Comparison of ENCODE assay signal across 9 mouse cellular contexts in the genomic region with DNA sequence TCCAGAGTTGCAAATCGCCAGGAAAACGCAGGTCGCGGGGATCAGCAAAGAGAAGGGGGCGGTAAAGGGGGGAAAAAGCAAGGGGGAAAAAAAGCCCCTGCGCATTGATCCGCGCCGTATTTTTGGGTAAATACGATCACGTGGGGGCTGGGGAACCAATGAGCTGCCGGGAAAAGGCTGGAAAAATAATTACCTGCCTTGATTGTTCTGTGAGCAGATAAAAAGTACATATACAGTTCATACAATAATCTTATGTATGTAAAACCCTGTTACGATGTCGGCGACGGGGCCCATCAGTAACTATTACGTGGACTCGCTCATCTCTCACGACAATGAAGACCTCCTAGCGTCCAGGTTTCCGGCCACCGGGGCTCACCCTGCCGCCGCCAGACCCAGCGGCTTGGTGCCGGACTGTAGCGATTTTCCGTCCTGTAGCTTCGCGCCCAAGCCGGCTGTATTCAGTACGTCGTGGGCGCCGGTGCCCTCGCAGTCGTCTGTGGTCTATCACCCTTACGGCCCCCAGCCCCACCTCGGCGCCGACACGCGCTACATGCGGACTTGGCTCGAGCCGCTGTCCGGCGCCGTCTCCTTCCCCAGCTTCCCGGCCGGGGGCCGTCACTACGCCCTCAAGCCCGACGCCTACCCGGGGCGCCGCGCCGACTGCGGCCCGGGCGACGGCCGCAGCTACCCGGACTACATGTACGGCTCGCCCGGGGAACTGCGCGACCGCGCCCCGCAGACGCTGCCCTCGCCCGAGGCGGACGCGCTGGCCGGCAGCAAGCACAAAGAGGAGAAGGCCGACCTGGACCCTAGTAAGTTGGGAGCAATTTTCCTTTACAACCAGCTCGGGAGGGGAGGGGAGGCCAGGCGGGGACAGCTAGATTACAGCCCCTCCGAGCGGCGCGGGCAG. TPM values are rescaled to one million over a fixed set of nuclear protein-coding genes. Genes with fewer than 3 reads are reported as not detected.
DNase-seq lines count a peak whose midpoint lies in the region; ATAC-seq and TF ChIP-seq lines count a peak whose summit lies in the region.
"Had no signal": no experiment of that assay in that cellular context is flagged by ENCODE, and none has a peak within 500 bp of the region (broad histone marks: within the 10 kb centered on the region; RNA-seq: fewer than 3 reads in every experiment).

No protein-coding gene starts in this region.

- H3K4me2 ChIP-seq in embryonic facial prominence, embryonic 12.5 days (replicated peaks): peak overlapping the region; percentile 11
- H3K4me2 ChIP-seq in midbrain, embryonic 13.5 days (replicated peaks): peak overlapping the region; percentile 45

- no peak overlapping the region for H3K9ac ChIP-seq in liver, adult 2 months (ENCODE audit: low read depth, low read length)
- H3K9ac ChIP-seq in embryonic facial prominence, embryonic 12.5 days: no peak overlapping the region
- no peak overlapping the region for H3K9ac ChIP-seq in midbrain, embryonic 13.5 days (replicated peaks)

- no peak for DNase-seq in liver, adult 2 months (ENCODE audit: extremely low read depth, low read depth, low spot score)
- no peak for DNase-seq in liver
- peak; percentile 42 for DNase-seq in induced T-regulatory cell, adult 2 months (ENCODE audit: low read depth)
- DNase-seq in cerebellum, adult 9-10 months: no peak
- no peak for DNase-seq in cerebellum, adult 11 months
- no peak for DNase-seq in spleen, postnatal 4 days (ENCODE audit: low spot score in 2 of 2)

- no peaks in the 10 kb centered on the region for H3K36me3 ChIP-seq in liver, adult 2 months (ENCODE audit: control insufficient read depth, insufficient read depth, low read length)
- H3K36me3 ChIP-seq in embryonic facial prominence, embryonic 12.5 days: no peaks in the 10 kb centered on the region
- no peaks in the 10 kb centered on the region for H3K36me3 ChIP-seq in midbrain, embryonic 13.5 days

- 2% methylated on average over 88 of the region's 88 CpGs for WGBS in liver, adult 2 months
- under 1% methylated on average over 88 of the region's 88 CpGs for WGBS in embryonic facial prominence, embryonic 12.5 days
- WGBS in midbrain, embryonic 13.5 days: under 1% methylated on average over 87 of the region's 88 CpGs

- H3K27me3 ChIP-seq in liver, adult 2 months (ENCODE audit: control insufficient read depth, insufficient read depth, low read length): peaks cover 26% of the 10 kb centered on the region
- H3K27me3 ChIP-seq in embryonic facial prominence, embryonic 12.5 days: peaks cover 100% of the 10 kb centered on the region
- H3K27me3 ChIP-seq in midbrain, embryonic 13.5 days: peaks cover 100% of the 10 kb centered on the region

- H3K27ac ChIP-seq in liver, adult 2 months (replicated peaks; ENCODE audit: insufficient read depth, low read depth, low read length): no peak overlapping the region
- H3K27ac ChIP-seq in embryonic facial prominence, embryonic 12.5 days: no peak overlapping the region
- no peak overlapping the region for H3K27ac ChIP-seq in midbrain, embryonic 13.5 days

- no peaks in the 10 kb centered on the region; the same call in 1 of the 2 replicates for H3K4me1 ChIP-seq in liver, adult 2 months (ENCODE audit: control insufficient read depth, insufficient read depth, low read length)
- 0 out of 2 replicates have a peak, but pooled peaks cover 3% of the 10 kb centered on the region for H3K4me1 ChIP-seq in embryonic facial prominence, embryonic 12.5 days
- H3K4me1 ChIP-seq in midbrain, embryonic 13.5 days (replicated peaks): peaks cover 7% of the 10 kb centered on the region; the same call in 1 of the 2 replicates

- no peak for TF ChIP-seq CTCF in liver, adult 2 months (IDR thresholded peaks at IDR 0.05; ENCODE audit: low read depth, low read length)

- TF ChIP-seq POLR2A in liver, adult 2 months (IDR thresholded peaks at IDR 0.05; ENCODE audit: extremely low read depth, insufficient read depth, low read length): no peak

- no peak for ATAC-seq in embryonic facial prominence, embryonic 12.5 days (ENCODE audit: insufficient number of reproducible peaks, insufficient read depth, low FRiP score, low TSS enrichment)
- ATAC-seq in midbrain, embryonic 13.5 days: no peak

- H3K79me2 ChIP-seq in liver, adult 2 months (ENCODE audit: control insufficient read depth, insufficient read depth, low read length): no peaks in the 10 kb centered on the region

- H3K4me3 ChIP-seq in liver, adult 2 months (ENCODE audit: insufficient read depth, low read depth, low read length): peak overlapping the region; percentile 6; the same call in 1 of the 2 replicates
- H3K4me3 ChIP-seq in embryonic facial prominence, embryonic 12.5 days: peak overlapping the region; percentile 13; the same call in 1 of the 2 replicates
- H3K4me3 ChIP-seq in midbrain, embryonic 13.5 days (replicated peaks): peak overlapping the region; percentile 15

- no peaks in the 10 kb centered on the region for H3K9me3 ChIP-seq in embryonic facial prominence, embryonic 12.5 days
- no peaks in the 10 kb centered on the region for H3K9me3 ChIP-seq in midbrain, embryonic 13.5 days

RNA-seq across cellular contexts. Expression of a gene that starts 5.4 kb away (rescaled TPM):
- not detected in 2 replicates for total RNA-seq in liver, adult 2 months (2014; rRNA removed)
- polyA plus RNA-seq in liver, adult 2 months (2012; rRNA removed): not detected in 2 replicates
- polyA plus RNA-seq in embryonic facial prominence, embryonic 12.5 days (2016; fragmentation: Nextera tagmentation; extraction: Ambion mirVana): not detected in 2 replicates
- polyA plus RNA-seq in midbrain, embryonic 13.5 days (2015; fragmentation: Nextera tagmentation; extraction: Ambion mirVana): not detected in 2 replicates
- total RNA-seq: common myeloid progenitor, adult 5-6 weeks had no signal

RNA-seq across cellular contexts. Expression of a gene that starts 8.8 kb away (rescaled TPM):
- not detected in 2 replicates for total RNA-seq in liver, adult 2 months (2014; rRNA removed)
- polyA plus RNA-seq in liver, adult 2 months (2012; rRNA removed): not detected in 2 replicates
- polyA plus RNA-seq in embryonic facial prominence, embryonic 12.5 days (2016; fragmentation: Nextera tagmentation; extraction: Ambion mirVana): not detected in 2 replicates
- polyA plus RNA-seq in midbrain, embryonic 13.5 days (2015; fragmentation: Nextera tagmentation; extraction: Ambion mirVana): not detected in 2 replicates
- total RNA-seq: common myeloid progenitor, adult 5-6 weeks had no signal

RNA-seq across cellular contexts. Expression of a gene that starts 14.4 kb away (rescaled TPM):
- under 0.01 TPM in 1 of 2 replicates, not detected in the other for total RNA-seq in liver, adult 2 months (2014; rRNA removed)
- polyA plus RNA-seq in liver, adult 2 months (2012; rRNA removed): not detected in 2 replicates
- polyA plus RNA-seq in embryonic facial prominence, embryonic 12.5 days (2016; fragmentation: Nextera tagmentation; extraction: Ambion mirVana): 1.2 and 2.4 TPM in 2 replicates
- 0.09 TPM in 1 of 2 replicates, not detected in the other for polyA plus RNA-seq in midbrain, embryonic 13.5 days (2015; fragmentation: Nextera tagmentation; extraction: Ambion mirVana)
- total RNA-seq: common myeloid progenitor, adult 5-6 weeks had no signal

RNA-seq across cellular contexts. Expression of a gene that starts 15.0 kb away (rescaled TPM):
- not detected in 2 replicates for total RNA-seq in liver, adult 2 months (2014; rRNA removed)
- not detected in 2 replicates for polyA plus RNA-seq in liver, adult 2 months (2012; rRNA removed)
- not detected in 2 replicates for polyA plus RNA-seq in embryonic facial prominence, embryonic 12.5 days (2016; fragmentation: Nextera tagmentation; extraction: Ambion mirVana)
- not detected in 2 replicates for polyA plus RNA-seq in midbrain, embryonic 13.5 days (2015; fragmentation: Nextera tagmentation; extraction: Ambion mirVana)
- total RNA-seq: common myeloid progenitor, adult 5-6 weeks had no signal

RNA-seq across cellular contexts. Expression of a gene that starts 16.4 kb away (rescaled TPM):
- not detected in 2 replicates for total RNA-seq in liver, adult 2 months (2014; rRNA removed)
- not detected in 2 replicates for polyA plus RNA-seq in liver, adult 2 months (2012; rRNA removed)
- not detected in 2 replicates for polyA plus RNA-seq in embryonic facial prominence, embryonic 12.5 days (2016; fragmentation: Nextera tagmentation; extraction: Ambion mirVana)
- not detected in 2 replicates for polyA plus RNA-seq in midbrain, embryonic 13.5 days (2015; fragmentation: Nextera tagmentation; extraction: Ambion mirVana)
- total RNA-seq: common myeloid progenitor, adult 5-6 weeks had no signal
